Mouse (Mus musculus) kidney, embryonic 15.5 days (tissue): ENCODE measurements around the gene C2. TPM values are rescaled to one million over a fixed set of nuclear protein-coding genes. Genes with fewer than 3 reads are reported as not detected.

Experiments
- ATAC-seq: fragments of 200-750 bp; cut with Nextera tagmentation; replicated peaks from 2 replicates; pipeline ENCODE4 v1.8.0; 2017; ENCODE audit warnings: moderate TSS enrichment; ENCODE audit not compliant: low FRiP score
- H3K27ac ChIP-seq: fragments of 300-500 bp; sonication (generic); 2 replicates; pipeline ENCODE4 v1.5.1; 2015; ENCODE audit warnings: mild to moderate bottlenecking, inconsistent platforms
- H3K27me3 ChIP-seq: fragments of 300-500 bp; sonication (generic); 2 replicates; pipeline ENCODE4 v1.6.1; 2015; ENCODE audit warnings: inconsistent platforms
- H3K36me3 ChIP-seq: fragments of 300-500 bp; sonication (generic); 2 replicates; pipeline ENCODE4 v1.6.1; 2015; ENCODE audit warnings: inconsistent platforms
- H3K4me1 ChIP-seq: fragments of 300-500 bp; sonication (generic); 2 replicates; pipeline ENCODE4 v1.6.1; 2015; ENCODE audit warnings: inconsistent platforms
- H3K4me2 ChIP-seq: fragments of 300-500 bp; sonication (generic); 2 replicates; pipeline ENCODE4 v1.6.1; 2015; ENCODE audit warnings: moderate library complexity, mild to moderate bottlenecking, inconsistent platforms
- H3K4me3 ChIP-seq: fragments of 300-500 bp; sonication (generic); replicated peaks from 2 replicates; pipeline ENCODE4 v1.5.1; 2015; ENCODE audit warnings: mild to moderate bottlenecking, inconsistent platforms
- H3K9ac ChIP-seq: fragments of 300-500 bp; sonication (generic); 2 replicates; pipeline ENCODE4 v1.6.1; 2015; ENCODE audit warnings: mild to moderate bottlenecking, inconsistent platforms
- H3K9me3 ChIP-seq: fragments of 300-500 bp; sonication (generic); replicated peaks from 2 replicates; pipeline ENCODE4 v1.6.1; 2016; ENCODE audit warnings: inconsistent platforms
- WGBS: fragments of 180-500 bp; shearing (Covaris S2); methylation state at CpG from one replicate; pipeline ENCODE4 v1.1.7; 2015; ENCODE audit warnings: mixed read lengths; 5-methylcytosine and 5-hydroxymethylcytosine counted together
- polyA plus RNA-seq: library from polyadenylated mRNA; unstranded; fragments of >200 nt; fragmentation: Nextera tagmentation; extraction: Ambion mirVana; gene quantifications from 2 replicates; pipeline ENCODE4 v1.2.1, GENCODE M21; 2015

The C2 gene
- polyA plus RNA-seq: 2.6 and 3.6 TPM in 2 replicates

DNA sequence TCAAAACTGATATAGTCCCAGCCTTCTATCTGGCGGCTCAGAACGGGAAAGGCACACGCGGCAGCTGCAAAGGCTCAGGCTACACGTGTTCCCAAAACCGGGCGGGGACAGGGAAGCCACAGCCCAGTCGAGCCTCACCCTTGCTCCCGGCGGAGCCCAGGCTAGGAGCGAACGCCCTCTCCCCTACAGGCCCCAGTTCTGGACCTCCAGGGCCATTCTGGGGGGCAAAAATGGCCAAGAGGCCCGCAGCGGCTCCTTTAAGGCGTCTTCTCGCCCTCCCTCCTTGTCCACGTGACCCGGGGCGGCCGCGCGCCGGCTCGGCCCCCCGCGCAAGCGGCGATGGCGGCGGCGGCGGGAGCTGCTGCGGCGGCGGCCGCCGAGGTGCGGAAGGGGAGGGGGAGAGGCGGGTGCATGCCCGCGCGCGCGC, at the start of gene C2, which contains the start of gene Ehmt2:
Gene C2, minus strand, starts transcription at position 106 of the 427 bp plus-strand sequence.
Gene Ehmt2, plus strand, starts transcription at position 310 of the 427 bp plus-strand sequence.
- Histone ChIP-seq H3K9me3 (no peaks in the 10 kb centered on the region), H3K27ac (peak within 1 kb of the TSS; percentile 98), H3K27me3 (no peaks in the 10 kb centered on the region), H3K4me2 (peak within 1 kb of the TSS; percentile 85), H3K4me1 (peaks cover 54% of the 10 kb centered on the region), H3K9ac (peak within 1 kb of the TSS; percentile 96), H3K36me3 (peaks cover 35% of the 10 kb centered on the region), H3K4me3 (peak within 1 kb of the TSS; percentile 93)
- 2% methylated on average over 34 of the region's 44 CpGs for WGBS
- ATAC-seq: peak; percentile 40

DNA sequence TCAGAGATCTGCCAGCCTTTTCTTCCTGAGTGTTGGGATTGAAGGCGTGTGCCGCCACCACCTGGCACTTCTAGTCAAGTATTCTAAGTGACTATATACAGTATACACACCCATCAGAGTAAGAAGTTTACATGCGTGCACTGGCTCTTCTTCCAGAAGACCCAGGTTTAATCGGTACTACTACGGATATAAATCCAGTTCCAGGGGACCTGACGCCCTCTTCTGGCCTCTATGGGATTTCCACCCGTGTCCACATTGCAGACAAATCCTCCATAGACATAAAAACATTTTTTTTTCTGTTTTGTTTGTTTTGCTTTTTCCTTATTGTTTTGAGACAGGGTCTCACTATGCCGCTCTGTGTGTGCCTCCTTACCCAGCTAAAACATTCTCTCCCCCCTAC, 49.5 kb upstream of the C2 start:
- no peak for ATAC-seq
- Histone ChIP-seq H3K4me3 (no peak overlapping the region), H3K9me3 (no peaks in the 10 kb centered on the region), H3K27me3 (no peaks in the 10 kb centered on the region), H3K36me3 (peaks cover 22% of the 10 kb centered on the region), H3K4me1 (peaks cover 21% of the 10 kb centered on the region), H3K9ac (no peak overlapping the region), H3K27ac (0 out of 2 replicates have a peak overlapping the region, but pooled peaks have one; percentile 69), H3K4me2 (no peak overlapping the region)
- 30% methylated on average over 8 of the region's 8 CpGs for WGBS

DNA sequence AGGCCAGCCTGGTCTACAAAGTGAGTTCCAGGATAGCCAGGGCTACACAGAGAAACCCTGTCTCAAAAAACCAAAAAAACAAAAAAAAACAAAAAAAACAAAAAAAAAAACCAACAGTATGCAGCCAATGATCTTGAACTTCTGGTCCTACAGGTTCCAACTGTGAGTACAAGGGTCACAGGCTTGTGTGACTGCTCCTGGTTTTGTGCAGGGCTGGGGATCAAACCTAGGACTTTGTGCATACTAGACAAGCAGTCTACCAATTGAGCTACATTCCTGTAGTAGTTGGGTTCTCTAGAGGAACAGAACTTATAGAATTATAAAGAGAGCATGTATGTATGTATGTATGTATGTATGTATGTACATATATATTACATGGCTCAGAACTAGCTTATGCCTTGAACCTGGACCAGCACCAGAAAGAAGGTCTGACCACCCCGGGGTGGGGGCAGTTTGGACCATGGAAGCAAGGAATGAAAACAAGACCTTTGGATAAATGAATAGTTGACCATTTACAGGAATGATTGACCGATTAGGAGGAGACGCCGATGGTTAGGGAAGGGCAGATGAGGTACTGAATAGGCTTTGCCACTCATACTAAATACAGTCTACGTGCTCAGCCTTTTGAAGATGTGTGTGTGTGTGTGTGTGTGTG, 48.5 kb upstream of the C2 start:
- Histone ChIP-seq H3K36me3 (peaks cover 22% of the 10 kb centered on the region), H3K4me1 (peaks cover 26% of the 10 kb centered on the region), H3K9ac (no peak overlapping the region), H3K27me3 (no peaks in the 10 kb centered on the region), H3K4me3 (no peak overlapping the region), H3K4me2 (no peak overlapping the region), H3K9me3 (no peaks in the 10 kb centered on the region), H3K27ac (peak overlapping the region; percentile 14; the same call in 1 of the 2 replicates)
- ATAC-seq: no peak
- 86% methylated on average over 5 of the region's 5 CpGs for WGBS

DNA sequence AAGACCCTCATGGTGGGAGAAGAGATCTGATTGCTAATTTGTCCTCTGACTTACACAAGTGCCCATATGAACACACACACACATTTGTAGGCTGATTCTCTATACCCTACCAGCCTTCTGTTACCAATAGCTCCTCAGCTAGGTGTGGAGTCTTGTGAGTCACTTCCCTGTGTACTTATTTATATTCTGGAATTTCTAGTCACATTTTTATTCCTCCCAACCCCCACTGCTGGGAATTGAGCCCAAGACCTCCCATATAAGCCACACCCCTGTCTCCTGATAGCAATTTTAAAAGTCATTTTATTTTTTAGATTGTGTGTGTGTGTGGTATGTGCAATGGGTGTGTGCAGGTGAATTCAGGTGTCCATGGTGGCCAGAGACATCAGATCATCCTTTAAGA, 46.3 kb upstream of the C2 start:
- no peak for ATAC-seq
- H3K4me2 ChIP-seq: no peak overlapping the region
- H3K27me3 ChIP-seq: no peaks in the 10 kb centered on the region
- H3K4me1 ChIP-seq: peaks cover 16% of the 10 kb centered on the region
- H3K9ac ChIP-seq: no peak overlapping the region
- no peaks in the 10 kb centered on the region for H3K9me3 ChIP-seq
- H3K4me3 ChIP-seq: no peak overlapping the region
- 0 out of 2 replicates have a peak overlapping the region, but pooled peaks have one; percentile 29 for H3K27ac ChIP-seq
- H3K36me3 ChIP-seq: peaks cover 1% of the 10 kb centered on the region

DNA sequence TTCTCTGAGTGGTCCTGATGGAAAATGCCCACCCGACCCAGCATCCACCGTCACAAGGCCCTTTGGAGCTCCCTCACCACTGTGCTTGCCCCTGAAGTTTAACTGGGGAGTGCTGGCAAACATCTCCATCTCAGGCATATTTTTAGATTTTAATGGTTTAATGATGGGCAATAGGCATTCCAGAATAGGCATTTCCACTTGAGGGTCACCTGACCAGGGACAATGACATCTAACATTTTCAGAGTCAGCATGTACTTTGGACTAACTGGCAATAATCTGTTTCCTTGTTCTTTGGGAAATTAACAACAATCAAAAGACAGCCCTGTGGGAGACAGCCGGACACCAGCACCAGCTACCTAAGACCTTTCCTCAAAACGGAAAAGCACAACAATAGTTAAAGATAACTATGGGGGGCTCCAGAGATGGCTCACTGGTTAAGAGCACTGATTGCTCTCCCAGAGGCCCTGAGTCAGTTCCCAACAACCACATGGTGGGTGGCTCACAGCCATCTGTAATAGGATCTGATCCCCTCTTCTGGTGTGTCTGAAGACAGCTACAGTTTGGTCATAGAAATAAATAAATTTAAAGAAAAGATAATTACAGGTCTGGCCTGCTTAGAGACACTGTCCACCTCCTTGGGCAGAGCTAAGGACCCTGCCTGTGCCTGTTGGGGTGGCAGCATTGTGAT, 45.2 kb upstream of the C2 start:
- ATAC-seq: no peak
- Histone ChIP-seq H3K4me2 (no peak overlapping the region), H3K4me3 (no peak overlapping the region), H3K36me3 (no peaks in the 10 kb centered on the region), H3K4me1 (peaks cover 16% of the 10 kb centered on the region), H3K9me3 (no peaks in the 10 kb centered on the region), H3K9ac (no peak overlapping the region), H3K27ac (no peak overlapping the region), H3K27me3 (no peaks in the 10 kb centered on the region)
- WGBS: 83% methylated on average over 4 of the region's 4 CpGs

DNA sequence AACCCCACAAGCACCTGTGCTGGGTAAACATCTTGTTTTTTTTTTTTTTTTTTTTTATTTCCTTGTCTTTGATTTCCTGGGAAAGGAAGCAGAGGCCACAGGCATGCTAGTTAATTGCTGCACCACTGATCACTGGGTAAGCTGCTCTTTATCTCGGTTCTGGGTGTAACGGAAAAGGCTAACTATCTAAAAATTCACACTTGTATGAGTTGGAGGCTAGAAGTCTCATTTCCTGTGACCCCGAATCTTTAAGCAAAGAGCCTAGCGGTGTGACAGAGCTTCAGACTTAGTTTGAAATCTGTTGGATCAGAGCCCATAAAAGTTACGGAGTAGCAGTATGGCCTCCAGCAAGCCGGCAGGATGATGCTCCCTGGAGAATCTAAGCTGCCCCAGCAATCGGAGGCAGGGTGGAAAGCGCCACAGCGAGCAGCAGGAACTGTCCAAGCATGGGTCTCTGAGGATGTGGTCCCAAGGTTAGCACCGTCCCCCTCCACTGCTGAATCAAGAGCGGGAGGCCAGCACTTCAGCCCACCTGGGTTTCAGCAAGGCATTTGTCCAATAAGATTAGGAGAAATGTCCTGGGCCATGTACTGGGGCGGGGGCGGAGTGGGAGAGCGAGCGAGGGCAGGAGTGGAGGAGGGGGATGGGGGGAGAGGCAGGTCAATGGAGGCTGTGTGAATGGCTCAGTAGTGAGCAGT, 43.4 kb upstream of the C2 start:
- Histone ChIP-seq H3K4me1 (peaks cover 16% of the 10 kb centered on the region), H3K27ac (peak overlapping the region; percentile 84), H3K9me3 (no peaks in the 10 kb centered on the region), H3K27me3 (no peaks in the 10 kb centered on the region), H3K4me3 (peak overlapping the region; percentile 38), H3K9ac (peak overlapping the region; percentile 19), H3K4me2 (peak overlapping the region; percentile 61), H3K36me3 (0 out of 2 replicates have a peak, but pooled peaks cover 2% of the 10 kb centered on the region)
- whole genome bisulfite sequencing: 4% methylated on average over 15 of the region's 15 CpGs
- peak; percentile 68 for ATAC-seq

DNA sequence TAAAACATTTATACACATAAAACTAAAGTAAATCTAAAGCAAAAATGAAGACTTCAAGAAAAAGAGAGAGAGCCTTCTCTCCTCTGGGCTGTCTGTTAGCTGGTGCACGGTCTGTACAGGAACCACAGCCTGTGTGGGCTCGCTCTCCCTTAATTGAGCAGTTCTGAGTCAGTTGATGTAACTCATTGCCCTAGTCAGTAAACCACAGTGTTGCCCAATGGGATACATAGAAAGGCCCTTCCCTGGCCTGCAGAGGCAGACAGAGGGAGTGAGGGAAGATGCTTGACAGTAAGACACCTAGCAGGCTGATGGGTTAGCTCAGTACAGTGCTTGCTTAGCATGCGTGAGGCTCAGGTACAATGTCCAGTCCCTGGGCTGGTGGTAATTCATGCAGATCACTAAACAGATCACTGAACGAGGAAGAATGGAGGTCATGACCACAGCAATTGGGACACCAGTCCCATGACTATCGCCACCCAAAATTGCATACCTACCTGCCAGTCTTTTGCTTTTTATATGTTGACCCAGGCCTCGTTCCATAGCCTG, 40.0 kb upstream of the C2 start:
- Histone ChIP-seq H3K9ac (no peak overlapping the region), H3K4me3 (no peak overlapping the region), H3K9me3 (no peaks in the 10 kb centered on the region), H3K27ac (no peak overlapping the region), H3K27me3 (no peaks in the 10 kb centered on the region), H3K36me3 (peaks cover 16% of the 10 kb centered on the region), H3K4me2 (no peak overlapping the region), H3K4me1 (peaks cover 23% of the 10 kb centered on the region)
- 77% methylated on average over 6 of the region's 6 CpGs for WGBS
- ATAC-seq: no peak

DNA sequence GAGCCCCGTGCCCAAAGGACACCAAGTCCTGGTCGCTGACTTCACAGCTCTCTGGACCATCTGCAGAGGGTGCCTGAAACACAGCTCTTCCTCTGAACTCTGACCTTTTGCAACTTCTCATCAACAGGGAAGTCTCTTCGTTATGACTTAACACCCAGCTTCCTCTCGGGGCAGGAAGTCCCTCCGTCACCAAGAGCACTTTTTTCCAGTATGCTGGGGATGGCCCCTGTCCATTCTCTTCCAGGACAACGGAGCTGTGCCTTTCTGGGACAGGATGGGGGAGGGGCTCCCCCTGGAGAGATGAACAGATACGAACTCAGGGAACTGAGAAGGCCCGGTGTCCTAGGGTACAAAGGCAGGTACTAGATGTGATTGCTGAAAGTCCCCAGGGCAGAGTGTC, 36.8 kb upstream of the C2 start:
- H3K36me3 ChIP-seq: peaks cover 18% of the 10 kb centered on the region
- no peak overlapping the region for H3K4me3 ChIP-seq
- peaks cover 30% of the 10 kb centered on the region for H3K4me1 ChIP-seq
- 48% methylated on average over 8 of the region's 8 CpGs for WGBS
- no peaks in the 10 kb centered on the region for H3K9me3 ChIP-seq
- H3K27me3 ChIP-seq: no peaks in the 10 kb centered on the region
- H3K4me2 ChIP-seq: peak overlapping the region; percentile 29; the same call in 1 of the 2 replicates
- no peak for ATAC-seq
- peak overlapping the region; percentile 45; the same call in 1 of the 2 replicates for H3K27ac ChIP-seq
- H3K9ac ChIP-seq: no peak overlapping the region

DNA sequence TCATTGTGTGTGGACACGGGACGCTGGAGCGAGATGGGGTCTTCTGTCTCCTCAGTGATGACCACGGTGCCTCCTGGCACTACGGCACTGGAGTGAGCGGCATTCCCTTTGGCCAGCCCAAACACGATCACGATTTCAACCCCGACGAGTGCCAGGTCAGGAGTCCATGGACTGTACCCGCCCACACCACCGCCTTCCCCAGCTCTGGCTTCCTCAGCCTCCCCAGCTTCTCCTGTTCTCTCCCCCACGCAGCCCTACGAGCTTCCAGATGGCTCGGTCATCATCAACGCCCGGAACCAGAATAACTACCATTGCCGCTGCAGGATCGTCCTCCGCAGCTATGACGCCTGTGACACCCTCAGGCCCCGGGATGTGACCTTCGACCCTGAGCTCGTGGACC, 36.0 kb upstream of the C2 start:
- Histone ChIP-seq H3K4me2 (peak overlapping the region; percentile 29), H3K36me3 (peaks cover 18% of the 10 kb centered on the region), H3K27me3 (no peaks in the 10 kb centered on the region), H3K9me3 (no peaks in the 10 kb centered on the region), H3K4me3 (peak overlapping the region; percentile 2; the same call in 1 of the 2 replicates), H3K9ac (no peak overlapping the region; the same call in 1 of the 2 replicates), H3K27ac (peak overlapping the region; percentile 45; the same call in 1 of the 2 replicates), H3K4me1 (peaks cover 30% of the 10 kb centered on the region)
- WGBS: 58% methylated on average over 24 of the region's 24 CpGs
- ATAC-seq: no peak

DNA sequence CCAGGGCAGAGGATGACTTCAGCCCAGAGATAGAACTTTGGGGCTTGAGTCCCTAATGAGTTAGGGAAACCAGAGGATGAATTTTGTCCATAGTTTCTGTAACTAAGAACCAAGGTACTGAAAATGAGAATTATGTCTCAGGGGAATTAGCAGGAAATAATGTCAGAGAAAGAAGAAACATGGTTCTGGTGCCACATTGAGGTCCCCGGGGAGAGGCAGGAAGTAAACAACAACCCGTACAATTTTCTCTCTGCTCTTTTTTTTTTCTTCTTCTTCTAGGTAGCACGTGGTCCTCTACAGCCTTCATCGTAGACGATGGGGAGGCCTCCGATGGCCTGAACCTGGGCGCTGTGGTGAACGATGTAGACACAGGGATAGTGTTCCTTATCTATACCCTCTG, 34.2 kb upstream of the C2 start:
- no peak for ATAC-seq
- no peaks in the 10 kb centered on the region for H3K9me3 ChIP-seq
- H3K27ac ChIP-seq: no peak overlapping the region
- H3K4me3 ChIP-seq: peak overlapping the region; percentile 73
- H3K4me2 ChIP-seq: peak overlapping the region; percentile 94
- H3K4me1 ChIP-seq: peaks cover 30% of the 10 kb centered on the region
- no peaks in the 10 kb centered on the region for H3K27me3 ChIP-seq
- 91% methylated on average over 8 of the region's 8 CpGs for WGBS
- peak overlapping the region; percentile 72 for H3K9ac ChIP-seq
- H3K36me3 ChIP-seq: peaks cover 17% of the 10 kb centered on the region

DNA sequence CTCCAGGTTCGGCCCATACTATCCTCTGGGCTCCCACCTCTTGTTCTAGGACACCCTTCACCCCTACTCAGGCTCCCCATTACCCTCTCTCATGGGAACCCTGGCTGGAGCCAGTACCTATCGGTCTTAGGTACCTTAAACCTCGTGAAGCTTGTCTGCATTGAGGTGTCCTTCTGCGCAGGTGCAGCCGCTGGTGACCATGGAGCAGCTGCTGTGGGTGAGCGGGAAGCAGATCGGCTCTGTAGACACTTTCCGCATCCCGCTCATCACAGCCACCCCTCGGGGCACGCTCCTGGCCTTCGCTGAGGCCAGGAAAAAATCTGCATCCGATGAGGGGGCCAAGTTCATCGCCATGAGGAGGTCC, 33.7 kb upstream of the C2 start:
- WGBS: 15% methylated on average over 14 of the region's 14 CpGs
- ATAC-seq: no peak; the same call in 1 of the 2 replicates
- H3K36me3 ChIP-seq: peaks cover 16% of the 10 kb centered on the region
- peak overlapping the region; percentile 73 for H3K4me3 ChIP-seq
- peak overlapping the region; percentile 66 for H3K27ac ChIP-seq
- H3K9ac ChIP-seq: peak overlapping the region; percentile 72
- H3K4me2 ChIP-seq: peak overlapping the region; percentile 94
- H3K4me1 ChIP-seq: peaks cover 30% of the 10 kb centered on the region
- no peaks in the 10 kb centered on the region for H3K9me3 ChIP-seq
- no peaks in the 10 kb centered on the region for H3K27me3 ChIP-seq
